Mouse (Mus musculus) urinary bladder, postnatal 10 days (tissue): ENCODE data around the gene Sash1.

Source experiments
- DNase-seq: peaks from one replicate; pipeline ENCODE4 v3.0.0; 2022; ENCODE audit warnings: low spot score

Gene Sash1

DNA sequence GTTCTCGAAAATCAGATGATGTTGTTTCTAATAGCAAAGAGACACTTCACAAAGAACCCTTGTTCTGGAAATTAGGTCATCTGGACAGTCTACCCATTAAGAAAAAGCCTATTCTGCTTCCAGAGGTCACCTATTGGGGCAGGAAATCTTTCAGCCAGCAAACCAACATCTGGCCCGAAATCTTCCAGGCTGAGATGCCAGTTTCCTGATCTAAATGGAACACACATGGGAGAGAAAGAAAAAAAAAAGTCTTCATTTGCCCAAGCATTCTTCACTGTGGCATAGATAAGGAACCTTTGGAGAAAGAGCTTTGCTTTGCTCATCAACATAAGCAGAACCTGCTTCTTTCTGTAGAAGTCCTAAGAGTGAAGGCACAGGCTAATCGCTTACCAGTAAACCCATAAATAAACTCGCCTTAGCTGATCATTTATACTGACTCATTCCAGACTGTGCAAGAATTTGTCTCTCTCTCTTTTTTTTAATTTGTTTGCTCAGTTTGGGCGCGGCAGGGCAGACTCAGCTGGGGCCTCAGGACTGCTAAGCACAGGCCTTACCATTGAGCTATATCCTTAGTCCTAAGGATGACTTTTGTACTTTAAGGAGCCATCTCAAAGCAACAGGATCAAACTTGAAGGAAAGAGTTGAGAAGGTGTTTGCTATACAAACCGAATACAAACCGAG, 13.1 kb upstream of the Sash1 start:
- no peak for DNase-seq

GRCm38 (mm10) chr10:8898099-8898777, 12.4 kb upstream of the Sash1 start:
- DNase-seq = no peak

DNA sequence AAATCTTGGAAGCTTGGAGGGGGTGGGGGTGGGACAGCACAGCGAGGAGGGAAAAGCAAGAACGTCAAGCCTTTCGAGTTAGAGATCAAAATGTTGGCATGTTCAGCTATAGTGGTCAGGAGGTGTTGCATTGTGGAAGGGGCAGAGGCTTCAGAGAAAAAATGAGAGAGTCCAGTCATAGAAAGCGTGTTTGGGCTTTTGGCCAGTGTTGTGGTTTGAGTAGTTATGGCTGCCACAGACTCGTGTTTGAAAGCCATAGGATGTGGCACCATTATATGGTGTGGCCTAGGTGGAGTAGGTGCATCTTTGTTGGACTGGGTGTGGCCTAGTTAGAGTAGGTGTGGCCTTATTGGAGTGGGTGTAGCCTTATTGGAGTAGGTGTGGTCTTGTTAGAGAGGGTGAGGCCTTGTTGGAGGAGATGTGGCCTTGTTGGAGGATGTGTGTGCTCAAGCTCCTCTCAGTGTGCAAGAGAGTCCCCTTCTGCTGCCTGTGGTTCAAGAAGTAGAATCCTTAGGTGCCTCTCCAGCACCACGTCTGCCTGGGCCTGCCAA, 9.2 kb upstream of the Sash1 start:
- DNase-seq = no peak

DNA sequence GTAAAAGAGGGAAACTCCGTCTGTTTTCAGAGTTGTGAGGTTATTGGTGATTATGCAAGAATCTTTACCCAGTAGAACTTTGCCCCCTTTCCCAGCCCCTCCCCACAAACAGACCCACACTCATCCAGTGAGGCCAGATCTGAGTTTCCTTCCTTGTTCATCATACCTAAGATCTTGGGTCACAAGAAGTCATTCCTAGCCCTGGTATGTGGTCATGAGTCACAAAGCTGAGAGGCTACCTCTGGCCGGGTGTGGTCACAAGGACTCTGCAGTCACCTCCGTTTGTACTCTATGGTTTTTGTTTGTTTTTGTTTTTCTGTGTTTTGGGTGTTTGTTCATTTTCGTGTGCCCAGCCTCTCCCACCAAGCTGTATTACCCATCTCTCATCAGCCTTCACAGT, 4.6 kb upstream of the Sash1 start:
- no peak for DNase-seq

- DNase-seq = no peak
These were observed 3.5 kb upstream of the Sash1 start for GRCm38 (mm10) chr10:8889341-8889740.

GRCm38 (mm10) chr10:8886528-8886854, 621 bp upstream of the Sash1 start:
- no peak for DNase-seq

- no peak for DNase-seq
These were observed 669 bp downstream of the Sash1 start for GRCm38 (mm10) chr10:8885201-8885600.

- DNase-seq = no peak
These were observed 1.3 kb downstream of the Sash1 start for GRCm38 (mm10) chr10:8884565-8884964.

GRCm38 (mm10) chr10:8883686-8884085, 2.2 kb downstream of the Sash1 start:
- no peak for DNase-seq

DNA sequence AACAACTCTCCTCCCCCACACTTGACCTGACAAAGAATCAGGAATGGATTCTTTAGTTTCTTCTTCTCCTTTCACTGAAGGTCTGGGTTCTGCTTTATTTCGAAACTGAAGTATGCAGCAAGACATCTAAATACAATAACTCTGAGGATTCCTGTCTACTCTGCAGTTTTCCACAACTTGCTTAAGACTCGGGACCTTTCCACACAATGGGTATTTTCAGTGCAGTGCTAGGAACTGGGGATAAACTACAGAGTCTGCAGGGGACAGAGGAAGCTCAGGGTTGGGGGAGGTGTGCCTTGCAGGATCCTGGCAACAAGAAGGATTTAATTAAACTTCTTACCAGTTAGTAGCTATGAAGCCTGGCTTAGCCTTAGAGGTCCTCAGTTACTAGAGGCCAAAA, 4.1 kb downstream of the Sash1 start:
- no peak for DNase-seq

DNA sequence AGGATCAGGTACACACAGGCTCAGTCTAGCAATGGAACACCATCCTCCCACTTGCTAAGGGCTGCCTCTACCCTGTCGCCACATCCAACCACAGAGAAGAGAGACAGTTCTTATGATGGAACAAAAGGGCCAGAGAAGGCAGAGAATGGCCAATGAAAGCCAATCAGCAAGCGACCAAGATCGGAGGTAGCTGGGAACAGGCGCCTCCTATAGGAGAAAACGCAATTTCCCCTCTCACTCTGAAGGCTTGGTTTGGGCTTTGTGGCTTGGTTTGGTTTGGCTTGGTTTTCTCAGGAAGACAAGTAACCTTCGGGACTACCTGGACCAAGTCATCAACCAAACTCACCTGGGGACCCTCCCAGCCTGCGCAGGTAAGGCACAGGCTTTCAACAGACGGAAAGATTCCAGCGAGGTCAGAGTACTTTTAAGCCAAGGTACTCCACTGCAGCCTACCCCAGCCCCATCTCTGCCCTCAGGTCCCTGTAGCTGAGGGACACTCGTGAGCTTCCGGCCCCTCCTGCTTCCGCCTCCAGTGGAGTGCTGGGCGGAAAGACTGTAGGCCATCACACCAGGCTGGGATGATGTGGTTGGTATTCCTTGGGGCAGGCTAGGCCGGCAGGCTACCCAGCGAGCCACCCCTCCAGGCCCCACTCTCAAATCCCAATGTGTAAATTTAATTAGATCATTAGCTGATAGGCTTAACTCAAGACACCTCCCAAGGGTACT, 4.8 kb downstream of the Sash1 start:
- no peak for DNase-seq

DNA sequence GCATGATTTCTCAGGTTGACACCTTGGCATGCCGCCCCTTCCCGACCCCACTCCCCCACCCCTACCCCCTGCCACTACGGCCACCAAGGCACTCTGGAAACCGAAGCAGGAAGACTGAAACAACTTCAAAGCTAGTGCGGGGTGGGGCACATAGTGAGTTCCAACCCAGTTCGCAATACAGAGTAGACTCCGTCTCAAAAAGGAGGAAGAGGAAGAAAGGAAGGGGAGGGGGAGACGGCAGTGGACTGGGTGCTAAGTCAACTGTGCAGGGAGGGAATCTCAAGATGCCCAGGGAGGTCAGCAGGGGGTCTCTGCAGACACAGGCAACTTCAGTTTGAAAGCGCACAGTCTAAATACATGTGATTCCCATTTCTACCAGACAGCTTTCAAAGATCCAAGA, 7.0 kb downstream of the Sash1 start:
- DNase-seq = no peak

GRCm38 (mm10) chr10:8878381-8878780, 7.5 kb downstream of the Sash1 start:
- DNase-seq = no peak

DNA sequence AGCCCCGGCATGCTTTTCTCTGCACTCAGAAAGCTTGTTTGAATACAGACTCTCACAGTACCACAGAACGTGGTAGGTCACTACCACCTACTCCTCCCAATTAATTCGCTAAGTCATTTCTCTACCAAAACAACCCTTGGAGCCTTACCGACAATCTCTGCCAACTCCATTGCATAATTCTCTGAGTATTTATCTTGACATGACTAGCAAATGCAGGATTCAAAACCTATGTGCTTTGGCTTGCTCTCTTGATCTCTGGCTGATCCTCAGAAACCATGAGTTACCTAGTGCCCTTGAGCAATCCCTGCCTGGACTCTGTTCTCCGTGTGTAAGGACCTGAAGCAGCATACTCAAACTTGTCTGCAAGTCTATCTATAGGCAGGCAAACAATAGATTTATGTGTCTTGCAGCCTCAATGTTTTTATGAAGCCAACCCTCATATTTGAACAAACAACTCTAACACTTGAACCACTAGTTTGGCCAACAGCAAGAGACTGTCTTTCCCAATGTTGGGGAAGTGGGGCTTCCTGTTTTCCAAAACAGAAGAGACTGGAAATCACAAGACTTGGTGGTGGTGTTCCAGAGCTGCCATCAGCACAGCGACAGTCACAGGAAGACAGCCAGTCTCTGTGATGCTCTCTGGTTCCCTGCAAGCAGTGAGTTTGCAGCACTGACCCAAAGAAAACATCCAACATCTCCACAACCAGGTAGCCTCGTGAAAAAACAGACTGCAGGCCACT, 12.1 kb downstream of the Sash1 start:
- no peak for DNase-seq

GRCm38 (mm10) chr10:8872788-8873187, 13.1 kb downstream of the Sash1 start:
- DNase-seq = no peak

DNA sequence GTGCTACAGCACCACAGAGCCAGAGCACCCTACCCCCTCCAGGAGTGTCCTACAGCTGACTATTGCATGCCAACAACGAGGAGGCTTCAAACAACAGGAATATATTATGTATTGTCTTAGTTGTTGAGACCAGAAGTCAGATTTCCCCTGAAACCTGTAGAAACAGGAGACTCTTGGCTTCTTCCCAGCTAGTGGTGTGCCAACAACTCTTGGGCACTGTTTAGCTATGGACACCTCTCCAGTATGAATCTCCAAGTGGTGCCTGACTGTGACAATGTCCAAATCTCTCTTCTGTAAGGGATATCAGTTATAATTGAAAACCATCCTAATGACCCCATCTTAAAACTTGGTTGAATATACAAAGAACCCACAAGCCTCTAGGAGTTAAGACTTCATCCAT, 13.9 kb downstream of the Sash1 start:
- no peak for DNase-seq

- DNase-seq = no peak
These were observed 15.5 kb downstream of the Sash1 start for GRCm38 (mm10) chr10:8870368-8870767.

- DNase-seq = no peak
These were observed 19.7 kb downstream of the Sash1 start for GRCm38 (mm10) chr10:8866062-8866642.

- DNase-seq = no peak
These were observed 25.2 kb downstream of the Sash1 start for GRCm38 (mm10) chr10:8860655-8861054.

- DNase-seq = no peak
These were observed 27.2 kb downstream of the Sash1 start for GRCm38 (mm10) chr10:8858718-8859117.

- no peak for DNase-seq
These were observed 28.9 kb downstream of the Sash1 start for GRCm38 (mm10) chr10:8856942-8857341.

DNA sequence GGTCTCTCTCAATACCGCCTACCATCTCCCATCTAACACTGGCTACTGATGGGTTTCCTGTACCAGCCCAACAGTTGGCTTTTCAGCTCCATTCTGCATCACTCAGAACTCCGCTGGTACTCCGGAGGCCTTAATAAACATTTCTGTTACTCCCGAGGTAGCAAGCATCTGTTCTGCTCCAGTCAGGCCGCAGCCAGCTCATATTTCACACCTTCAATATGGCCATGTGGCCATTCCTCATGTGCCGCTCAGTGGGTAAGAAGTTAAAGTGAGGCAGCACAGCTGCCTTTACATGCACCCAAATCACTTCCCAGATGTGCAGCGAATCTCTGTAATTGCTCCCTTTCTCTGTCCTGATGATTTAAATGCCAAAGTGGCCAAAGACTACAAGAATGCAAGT, 32.5 kb downstream of the Sash1 start:
- DNase-seq = no peak
